Mouse (Mus musculus): ENCODE results near the gene Tenm3.

Tenm3 gene

GRCm38 (mm10) chr8:48522004-48522403 is 321.7 kb downstream of the Tenm3 start:
- DNase-seq (ENCODE audit: low read depth), result no peak

- DNase-seq (ENCODE audit: low read depth), result no peak
Measured at GRCm38 (mm10) chr8:48517431-48517830, 326.3 kb downstream of the Tenm3 start.

GRCm38 (mm10) chr8:48514230-48514629 is 329.5 kb downstream of the Tenm3 start:
- no peak for DNase-seq (ENCODE audit: low read depth)

GRCm38 (mm10) chr8:48513801-48514200 is 329.9 kb downstream of the Tenm3 start:
- DNase-seq (ENCODE audit: low read depth), result no peak

- no peak for DNase-seq (ENCODE audit: low read depth)
Measured at GRCm38 (mm10) chr8:48511546-48511945, 332.2 kb downstream of the Tenm3 start.

GRCm38 (mm10) chr8:48511137-48511536 is 332.6 kb downstream of the Tenm3 start:
- DNase-seq (ENCODE audit: low read depth), result no peak

GRCm38 (mm10) chr8:48508641-48509599 is 334.8 kb downstream of the Tenm3 start:
- no peak for DNase-seq (ENCODE audit: low read depth)

GRCm38 (mm10) chr8:48507719-48508501 is 335.8 kb downstream of the Tenm3 start:
- no peak for DNase-seq (ENCODE audit: low read depth)

- DNase-seq (ENCODE audit: low read depth), result no peak
Measured at GRCm38 (mm10) chr8:48492491-48492890, 351.3 kb downstream of the Tenm3 start.

GRCm38 (mm10) chr8:48490635-48491165 is 353.1 kb downstream of the Tenm3 start:
- no peak for DNase-seq (ENCODE audit: low read depth)

- no peak for DNase-seq (ENCODE audit: low read depth)
Measured at GRCm38 (mm10) chr8:48489936-48490634, 353.7 kb downstream of the Tenm3 start.

- DNase-seq (ENCODE audit: low read depth), result no peak
Measured at GRCm38 (mm10) chr8:48489417-48489816, 354.3 kb downstream of the Tenm3 start.

- no peak for DNase-seq (ENCODE audit: low read depth)
Measured at GRCm38 (mm10) chr8:48488809-48489208, 354.9 kb downstream of the Tenm3 start.

- DNase-seq (ENCODE audit: low read depth), result no peak
Measured at GRCm38 (mm10) chr8:48484143-48484542, 359.6 kb downstream of the Tenm3 start.

- DNase-seq (ENCODE audit: low read depth), result no peak
Measured at GRCm38 (mm10) chr8:48481709-48482671, 361.8 kb downstream of the Tenm3 start.

GRCm38 (mm10) chr8:48477371-48477935 is 366.3 kb downstream of the Tenm3 start:
- no peak for DNase-seq (ENCODE audit: low read depth)

- no peak for DNase-seq (ENCODE audit: low read depth)
Measured at GRCm38 (mm10) chr8:48476896-48477295, 366.9 kb downstream of the Tenm3 start.

GRCm38 (mm10) chr8:48467633-48468032 is 376.1 kb downstream of the Tenm3 start:
- DNase-seq (ENCODE audit: low read depth), result no peak

- no peak for DNase-seq (ENCODE audit: low read depth)
Measured at GRCm38 (mm10) chr8:48458373-48458772, 385.4 kb downstream of the Tenm3 start.

- DNase-seq (ENCODE audit: low read depth), result no peak
Measured at GRCm38 (mm10) chr8:48456328-48457124, 387.2 kb downstream of the Tenm3 start.
